Mouse (Mus musculus): ENCODE data around the gene Tram2. TPM values are rescaled to one million over a fixed set of nuclear protein-coding genes. Genes with fewer than 3 reads are reported as not detected.

Gene Tram2
- 5.1 TPM for polyA plus RNA-seq (2017; shearing (Covaris generic))

GRCm38 (mm10) chr1:21079217-21079773 lies at the start of gene Tram2:
Gene Tram2, minus strand, starts transcription at chr1:21079229.

GRCm38 (mm10) chr1:20951300-20951763 lies 127.7 kb downstream of the Tram2 start, which contains the start of gene Efhc1:
Gene Efhc1, plus strand, starts transcription at chr1:20951626.

Other genes with a start within 250 kb of the Tram2 start
- gene Paqr8, start 188.6 kb downstream of the Tram2 start, polyA plus RNA-seq (2017; shearing (Covaris generic)): 9.8 TPM
- gene Efhc1, start 127.6 kb downstream of the Tram2 start, polyA plus RNA-seq (2017; shearing (Covaris generic)): 0.67 TPM
- 6.2 TPM for gene Tmem14a, start 139.3 kb upstream of the Tram2 start, polyA plus RNA-seq (2017; shearing (Covaris generic))
- 1.7 TPM for gene Gsta3, start 161.4 kb upstream of the Tram2 start, polyA plus RNA-seq (2017; shearing (Covaris generic))

All from inflammation-experienced regulatory T-cells, adult 16 weeks (primary cell).